Mouse (Mus musculus) bone marrow, adult 2 months (tissue): ENCODE results near the gene Megf6. TPM values are rescaled to one million over a fixed set of nuclear protein-coding genes. Genes with fewer than 3 reads are reported as not detected.
A peak's percentile ranks its signal among the peaks of the same experiment; 100 is the strongest.

Experiments
- H3K27ac ChIP-seq: fragments of 200-500 bp; 2 replicates; pipeline ENCODE4 v1.5.1; 2012; ENCODE audit warnings: low read depth, mild to moderate bottlenecking, control low read depth, inconsistent platforms, low read length; ENCODE audit not compliant: control insufficient read depth, poor library complexity, insufficient read depth
- H3K4me1 ChIP-seq: fragments of 200-500 bp; 2 replicates; pipeline ENCODE4 v1.6.1; 2011; ENCODE audit warnings: low read length; ENCODE audit not compliant: control insufficient read depth, insufficient read depth
- H3K4me3 ChIP-seq: fragments of 200-500 bp; replicated peaks from 2 replicates; pipeline ENCODE3; 2011; ENCODE audit warnings: mild to moderate bottlenecking, low read depth, low read length, control low read depth; ENCODE audit not compliant: control insufficient read depth
- CTCF ChIP-seq: fragments of 200-500 bp; IDR thresholded peaks from 2 replicates; pipeline ENCODE4 v1.5.1; 2011; ENCODE audit warnings: low read length, control low read depth; ENCODE audit not compliant: control insufficient read depth, insufficient read depth
- POLR2A ChIP-seq: fragments of 200-500 bp; IDR thresholded peaks from 2 replicates; pipeline ENCODE4 v1.6.1; 2011; ENCODE audit warnings: low read depth, mild to moderate bottlenecking, control low read depth, low read length, borderline replicate concordance; ENCODE audit not compliant: control insufficient read depth
- WGBS: fragments of 180-500 bp; shearing (Covaris S2); methylation state at CpG from one replicate; pipeline ENCODE4 v1.1.7; 2018; 5-methylcytosine and 5-hydroxymethylcytosine counted together
- polyA plus RNA-seq: library from polyadenylated mRNA; stranded (reverse); fragments of >200 nt; gene quantifications from 2 replicates; pipeline ENCODE4 v1.2.4, GENCODE M21; 2011; ENCODE audit warnings: low replicate concordance; ENCODE audit not compliant: missing spikeins, insufficient read depth, insufficient read length

Gene Megf6
- polyA plus RNA-seq, 1 experiment, result 0.22 TPM

GRCm38 (mm10) chr4:154160538-154161390 lies 9.8 kb upstream of the Megf6 start, which contains the start of gene Tprgl:
Gene Tprgl (minus strand): TSS chr4:154160666.
- TF ChIP-seq POLR2A (peak; percentile 95; the same call in 1 of the 2 replicates), CTCF (no peak; the same call in 1 of the 2 replicates)
- H3K4me1 ChIP-seq, result no peaks in the 10 kb centered on the region; the same call in 1 of the 2 replicates
- H3K27ac ChIP-seq, result peak within 1 kb of the TSS; percentile 97
- H3K4me3 ChIP-seq, result peak within 1 kb of the TSS; percentile 96
- under 1% methylated on average over 75 of the region's 75 CpGs for WGBS

- Histone ChIP-seq H3K27ac (no peak overlapping the region), H3K4me1 (no peaks in the 10 kb centered on the region; the same call in 1 of the 2 replicates), H3K4me3 (no peak overlapping the region)
- peak; percentile 88 for TF ChIP-seq CTCF
- TF ChIP-seq POLR2A, result no peak
- WGBS, result 17% methylated on average over 7 of the region's 7 CpGs
Measured at GRCm38 (mm10) chr4:154163296-154163695, 7.2 kb upstream of the Megf6 start.

GRCm38 (mm10) chr4:154167053-154167452 lies 3.5 kb upstream of the Megf6 start:
- peak; percentile 77 for TF ChIP-seq CTCF
- no peak for TF ChIP-seq POLR2A
- Histone ChIP-seq H3K4me3 (no peak overlapping the region), H3K4me1 (no peaks in the 10 kb centered on the region; the same call in 1 of the 2 replicates), H3K27ac (no peak overlapping the region)
- 21% methylated on average over 5 of the region's 5 CpGs for WGBS

GRCm38 (mm10) chr4:154170021-154170420 lies 509 bp upstream of the Megf6 start:
- H3K27ac ChIP-seq, result no peak overlapping the region
- TF ChIP-seq POLR2A (no peak), CTCF (no peak)
- H3K4me3 ChIP-seq, result no peak overlapping the region
- WGBS, result 3% methylated on average over 15 of the region's 15 CpGs
- no peaks in the 10 kb centered on the region for H3K4me1 ChIP-seq

GRCm38 (mm10) chr4:154171151-154171930 lies 811 bp downstream of the Megf6 start:
- no peak overlapping the region for H3K4me3 ChIP-seq
- no peak for TF ChIP-seq POLR2A
- TF ChIP-seq CTCF, result no peak
- H3K27ac ChIP-seq, result no peak overlapping the region; the same call in 1 of the 2 replicates
- WGBS, result 3% methylated on average over 37 of the region's 37 CpGs
- no peaks in the 10 kb centered on the region for H3K4me1 ChIP-seq

- no peak for TF ChIP-seq POLR2A
- H3K4me3 ChIP-seq, result no peak overlapping the region
- WGBS, result 45% methylated on average over 13 of the region's 13 CpGs
- H3K4me1 ChIP-seq, result no peaks in the 10 kb centered on the region
- no peak overlapping the region for H3K27ac ChIP-seq
Measured at GRCm38 (mm10) chr4:154171931-154172604, 1.5 kb downstream of the Megf6 start.

GRCm38 (mm10) chr4:154177257-154177656 lies 6.7 kb downstream of the Megf6 start:
- no peak overlapping the region for H3K27ac ChIP-seq
- no peak for TF ChIP-seq CTCF
- no peak for TF ChIP-seq POLR2A
- 53% methylated on average over 8 of the region's 8 CpGs for WGBS

More at GRCm38 (mm10) chr4:154177257-154177656, 6.7 kb downstream of the Megf6 start:
- Histone ChIP-seq H3K4me1 (no peaks in the 10 kb centered on the region), H3K4me3 (no peak overlapping the region)
